Mouse (Mus musculus) ES-E14 (cell line): ENCODE data around the gene Cse1l.

ENCODE experiments used
- MAFK ChIP-seq: IDR thresholded peaks from 2 replicates; pipeline ENCODE4 v1.6.1; 2014; ENCODE audit warnings: mild to moderate bottlenecking, low read depth, low read length, inconsistent platforms; ENCODE audit not compliant: insufficient read depth
- ZC3H11A ChIP-seq: IDR thresholded peaks from 2 replicates; pipeline ENCODE4 v1.6.1; 2012; ENCODE audit warnings: low read depth, mild to moderate bottlenecking, inconsistent platforms, low read length, borderline replicate concordance
- ZNF384 ChIP-seq: IDR thresholded peaks from 2 replicates; pipeline ENCODE4 v1.6.1; 2012; ENCODE audit warnings: low read depth, low read length, inconsistent platforms

GRCm38 (mm10) chr2:166983351-166983894 lies 77.6 kb downstream of the Cse1l start:
- TF ChIP-seq MAFK: no peak
- TF ChIP-seq ZNF384: 0 out of 2 replicates have a peak, but pooled peaks have one; percentile 46
- TF ChIP-seq ZC3H11A: no peak
